Mouse (Mus musculus) embryo, embryonic 10 days (tissue): ENCODE measurements at regions not wholly inside any gene's neighbourhood (a gene's known extent, or its start where the extent isn't known, plus 50 kb on each side); places are given as distances from the start of the nearest gene placed in this dataset.

Experiments
- DNase-seq: peaks from one replicate; pipeline ENCODE4 v3.0.0-alpha.2; 2015; ENCODE audit warnings: low spot score

GRCm38 (mm10) chr8:98572597-98573514 lies 843.4 kb downstream of the Cdh8 start:
- peak; percentile 11 for DNase-seq

- no peak for DNase-seq
Measured at GRCm38 (mm10) chr8:98566661-98567060, 849.6 kb downstream of the Cdh8 start.

GRCm38 (mm10) chr8:98518459-98518858 lies 897.8 kb downstream of the Cdh8 start:
- DNase-seq = peak; percentile 10

GRCm38 (mm10) chr8:98515246-98515645 lies 901.0 kb downstream of the Cdh8 start:
- DNase-seq = no peak

GRCm38 (mm10) chr8:98496793-98497192 lies 919.5 kb downstream of the Cdh8 start:
- DNase-seq = no peak

- DNase-seq = peak; percentile 32
Measured at GRCm38 (mm10) chr8:98463375-98464030, 952.8 kb downstream of the Cdh8 start.

GRCm38 (mm10) chr8:98455539-98455938 lies 960.7 kb downstream of the Cdh8 start:
- no peak for DNase-seq
